Mouse (Mus musculus) embryonic facial prominence, embryonic 14.5 days (tissue): Measurements from ENCODE around the gene Rpl32. TPM values are rescaled to one million over a fixed set of nuclear protein-coding genes. Genes with fewer than 3 reads are reported as not detected.

Experiments
- ATAC-seq: fragments of 200-750 bp; cut with Nextera tagmentation; 2 replicates; pipeline ENCODE4 v1.8.0; 2017; ENCODE audit warnings: low read depth, moderate number of reproducible peaks, moderate TSS enrichment
- DNase-seq: peaks from one replicate; pipeline ENCODE4 v3.0.0-alpha.2; 2015; ENCODE audit warnings: low spot score
- H3K27ac ChIP-seq: fragments of 300-500 bp; sonication (generic); replicated peaks from 2 replicates; pipeline ENCODE4 v1.5.1; 2014; ENCODE audit warnings: low read depth, mild to moderate bottlenecking, low read length, moderate library complexity
- H3K27me3 ChIP-seq: fragments of 300-500 bp; sonication (generic); replicated peaks from 2 replicates; pipeline ENCODE4 v1.6.1; 2014; ENCODE audit warnings: low read length; ENCODE audit not compliant: control insufficient read depth, insufficient read depth
- H3K36me3 ChIP-seq: fragments of 300-500 bp; sonication (generic); 2 replicates; pipeline ENCODE4 v1.6.1; 2014; ENCODE audit warnings: low read length, mixed read lengths; ENCODE audit not compliant: control insufficient read depth, insufficient read depth
- H3K4me1 ChIP-seq: fragments of 300-500 bp; sonication (generic); 2 replicates; pipeline ENCODE4 v1.6.1; 2014; ENCODE audit warnings: antibody characterized with exemption, low read length; ENCODE audit not compliant: control insufficient read depth, insufficient read depth
- H3K4me2 ChIP-seq: fragments of 300-500 bp; sonication (generic); 2 replicates; pipeline ENCODE4 v1.6.1; 2014; ENCODE audit warnings: low read depth, mild to moderate bottlenecking, low read length, moderate library complexity, mixed read lengths
- H3K4me3 ChIP-seq: fragments of 300-500 bp; sonication (generic); 2 replicates; pipeline ENCODE4 v1.5.1; 2014; ENCODE audit warnings: low read depth, mild to moderate bottlenecking, low read length
- H3K9ac ChIP-seq: fragments of 300-500 bp; sonication (generic); 2 replicates; pipeline ENCODE4 v1.6.1; 2014; ENCODE audit warnings: low read depth, mild to moderate bottlenecking, low read length, moderate library complexity, mixed read lengths
- H3K9me3 ChIP-seq: fragments of 300-500 bp; sonication (generic); 2 replicates; pipeline ENCODE4 v1.6.1; 2016; ENCODE audit warnings: low read length; ENCODE audit not compliant: control insufficient read depth
- WGBS: fragments of 180-500 bp; shearing (Covaris S2); extraction: QIAGEN DNeasy Blood & Tissue Kit; methylation state at CpG from one replicate; pipeline ENCODE4 v1.1.7; 2014; 5-methylcytosine and 5-hydroxymethylcytosine counted together
- polyA plus RNA-seq: library from polyadenylated mRNA; unstranded; fragments of >200 nt; fragmentation: Nextera tagmentation; extraction: Ambion mirVana; gene quantifications from 2 replicates; pipeline ENCODE4 v1.2.1, GENCODE M21; 2014

Rpl32 gene
- polyA plus RNA-seq: 2,245 and 2,432 TPM in 2 replicates

- Histone ChIP-seq H3K27ac (peak within 1 kb of the TSS; percentile 96), H3K4me2 (peak within 1 kb of the TSS; percentile 72), H3K36me3 (peaks cover 37% of the 10 kb centered on the region), H3K4me3 (peak within 1 kb of the TSS; percentile 97), H3K4me1 (peaks cover 11% of the 10 kb centered on the region), H3K27me3 (no peaks in the 10 kb centered on the region), H3K9ac (peak within 1 kb of the TSS; percentile 100), H3K9me3 (no peaks in the 10 kb centered on the region)
- DNase-seq: peak; percentile 97
- peak; percentile 90 for ATAC-seq
- under 1% methylated on average over 46 of the region's 47 CpGs for WGBS
Observed at GRCm38 (mm10) chr6:115808488-115809231, at the start of gene Rpl32. Gene Rpl32, minus strand, starts transcription at chr6:115808747.

- no peak for ATAC-seq
- no peaks in the 10 kb centered on the region for H3K9me3 ChIP-seq
- H3K27me3 ChIP-seq: no peaks in the 10 kb centered on the region
- DNase-seq: no peak
- H3K27ac ChIP-seq: peak overlapping the region; percentile 34; the same call in 1 of the 2 replicates
- H3K4me1 ChIP-seq: peaks cover 14% of the 10 kb centered on the region
- no peak overlapping the region for H3K4me2 ChIP-seq
- 62% methylated on average over 4 of the region's 4 CpGs for WGBS
- H3K36me3 ChIP-seq: no peaks in the 10 kb centered on the region
- no peak overlapping the region for H3K9ac ChIP-seq
- H3K4me3 ChIP-seq: no peak overlapping the region
Observed at GRCm38 (mm10) chr6:115856361-115856745, 47.8 kb upstream of the Rpl32 start.

DNA sequence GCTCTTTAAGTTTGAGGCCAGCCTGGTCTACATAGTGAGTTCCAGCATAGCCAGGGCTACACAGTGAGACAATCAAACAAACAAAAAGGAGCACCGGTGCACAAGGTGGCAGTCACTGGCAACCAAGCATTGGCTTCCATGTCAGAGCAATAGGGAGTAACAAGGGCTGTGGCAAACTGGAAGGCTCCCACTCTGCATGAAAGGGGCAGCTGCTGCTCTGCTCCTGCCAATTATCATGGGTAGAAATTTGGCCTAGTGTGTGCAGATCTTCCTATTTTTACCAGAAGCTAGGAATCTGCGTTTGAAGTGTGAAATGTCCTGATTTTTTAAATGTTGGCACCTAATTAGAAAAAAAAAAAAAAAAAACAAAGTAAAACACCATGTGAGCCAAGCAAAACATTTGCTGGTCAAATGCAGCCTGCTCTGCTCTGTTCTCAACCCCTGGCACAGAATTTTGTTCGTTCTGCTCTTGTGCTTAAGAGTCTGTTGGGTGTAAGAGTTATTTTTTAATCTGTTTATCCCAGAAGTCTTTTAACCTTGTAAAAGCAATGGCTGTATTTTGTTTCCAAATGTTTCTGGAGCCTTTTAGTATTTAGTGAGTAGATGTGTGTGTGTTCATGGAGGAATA, 47.3 kb upstream of the Rpl32 start:
- no peak for ATAC-seq
- WGBS: 75% methylated on average over 3 of the region's 3 CpGs
- no peak overlapping the region for H3K9ac ChIP-seq
- no peaks in the 10 kb centered on the region for H3K27me3 ChIP-seq
- H3K27ac ChIP-seq: peak overlapping the region; percentile 34; the same call in 1 of the 2 replicates
- no peak overlapping the region for H3K4me3 ChIP-seq
- no peaks in the 10 kb centered on the region for H3K9me3 ChIP-seq
- H3K36me3 ChIP-seq: no peaks in the 10 kb centered on the region
- peaks cover 14% of the 10 kb centered on the region for H3K4me1 ChIP-seq
- no peak overlapping the region for H3K4me2 ChIP-seq
- DNase-seq: no peak

DNA sequence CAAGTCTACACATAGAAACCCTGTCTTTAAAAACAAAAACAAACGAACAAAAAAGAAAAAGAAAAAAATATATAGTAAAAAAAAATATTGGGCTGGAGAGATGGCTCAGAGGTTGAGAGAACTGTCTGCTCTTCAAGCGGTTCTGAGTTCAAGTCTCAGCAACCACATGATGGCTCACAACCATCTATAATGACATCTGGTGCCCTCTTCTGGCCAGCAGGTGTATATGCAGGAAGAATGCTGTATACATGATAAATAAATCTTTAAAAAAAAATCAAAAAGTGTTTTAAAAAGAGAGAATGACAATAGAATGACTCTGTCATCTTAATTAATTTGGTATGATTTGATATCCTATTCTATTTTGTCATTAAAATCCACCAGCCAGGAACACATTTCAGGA, 45.9 kb upstream of the Rpl32 start:
- H3K27me3 ChIP-seq: no peaks in the 10 kb centered on the region
- H3K4me3 ChIP-seq: no peak overlapping the region
- H3K9me3 ChIP-seq: no peaks in the 10 kb centered on the region
- no peak overlapping the region for H3K4me2 ChIP-seq
- peaks cover 14% of the 10 kb centered on the region for H3K4me1 ChIP-seq
- WGBS: 67% methylated on average over 2 of the region's 2 CpGs
- H3K27ac ChIP-seq: peak overlapping the region; percentile 85; the same call in 1 of the 2 replicates
- DNase-seq (no peak), ATAC-seq (no peak)
- H3K9ac ChIP-seq: no peak overlapping the region
- H3K36me3 ChIP-seq: 0 out of 2 replicates have a peak, but pooled peaks cover 7% of the 10 kb centered on the region

DNA sequence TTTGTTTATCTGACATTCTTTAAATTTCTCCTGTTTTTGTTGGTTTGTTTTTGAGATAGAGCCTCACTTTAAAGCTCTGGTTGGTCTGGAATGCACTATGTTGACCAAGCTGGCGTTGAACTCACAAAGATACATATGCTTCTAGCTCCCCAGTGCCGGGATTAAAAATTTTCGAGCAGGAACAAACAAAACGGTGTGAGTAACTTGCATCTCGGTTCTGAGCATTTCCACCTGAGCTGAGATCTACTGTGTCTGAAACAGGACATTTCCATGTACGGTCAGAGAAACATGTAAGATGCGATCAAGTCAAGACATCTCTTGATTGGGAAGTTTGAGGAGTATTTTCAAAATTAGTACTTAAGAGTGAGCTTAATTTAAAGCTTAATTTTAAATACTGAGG, 45.4 kb upstream of the Rpl32 start:
- Histone ChIP-seq H3K4me2 (peak overlapping the region; percentile 62), H3K4me3 (peak overlapping the region; percentile 63), H3K27ac (peak overlapping the region; percentile 85), H3K9me3 (no peaks in the 10 kb centered on the region), H3K4me1 (peaks cover 14% of the 10 kb centered on the region), H3K36me3 (peaks cover 7% of the 10 kb centered on the region; the same call in 1 of the 2 replicates), H3K9ac (peak overlapping the region; percentile 66), H3K27me3 (no peaks in the 10 kb centered on the region)
- ATAC-seq (no peak), DNase-seq (no peak)
- 40% methylated on average over 7 of the region's 7 CpGs for WGBS

GRCm38 (mm10) chr6:115853091-115853813, 44.7 kb upstream of the Rpl32 start, which contains the start of the genes Mbd4 and Ift122:
Gene Mbd4, minus strand, starts transcription at chr6:115853371.
Gene Ift122, plus strand, starts transcription at chr6:115853470.
- peak; percentile 98 for ATAC-seq
- H3K4me2 ChIP-seq: peak within 1 kb of the TSS; percentile 76
- under 1% methylated on average over 46 of the region's 51 CpGs for WGBS
- peak within 1 kb of the TSS; percentile 63 for H3K4me3 ChIP-seq
- peak within 1 kb of the TSS; percentile 85 for H3K27ac ChIP-seq
- no peaks in the 10 kb centered on the region for H3K27me3 ChIP-seq
- peaks cover 14% of the 10 kb centered on the region for H3K36me3 ChIP-seq
- peaks cover 14% of the 10 kb centered on the region for H3K4me1 ChIP-seq
- H3K9ac ChIP-seq: peak within 1 kb of the TSS; percentile 73
- DNase-seq: peak; percentile 100
- H3K9me3 ChIP-seq: no peaks in the 10 kb centered on the region

DNA sequence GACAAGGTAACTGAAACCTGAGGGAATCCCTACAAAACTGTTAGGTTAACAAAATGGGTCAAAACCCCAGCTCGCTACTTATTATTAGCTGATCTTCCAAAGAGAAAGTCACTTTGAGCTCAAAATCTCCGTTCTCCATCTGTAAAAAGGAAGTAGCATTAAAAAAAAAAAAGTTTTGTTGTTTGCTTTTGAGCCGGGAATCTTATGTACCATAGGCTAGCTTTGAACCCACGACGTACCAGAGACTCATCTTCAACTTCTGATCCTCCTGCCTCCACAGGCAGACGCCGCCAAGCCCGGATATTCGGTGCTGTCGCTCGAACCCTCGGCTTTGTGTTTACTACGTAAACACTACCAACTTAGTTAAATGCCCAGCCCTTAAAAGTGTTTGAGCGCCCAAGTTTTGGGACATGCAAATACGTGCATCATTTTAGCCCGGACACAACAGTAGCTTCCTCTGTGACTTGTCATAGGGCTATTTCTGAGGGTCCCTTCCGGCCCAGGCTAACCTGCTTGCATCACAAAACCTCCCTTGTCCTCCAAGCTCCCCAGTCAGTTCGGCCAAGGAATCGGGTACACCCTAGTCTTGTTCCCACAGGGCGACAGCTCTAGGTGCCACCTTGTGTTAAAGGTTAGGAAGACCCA, 44.0 kb upstream of the Rpl32 start:
- H3K9me3 ChIP-seq: no peaks in the 10 kb centered on the region
- H3K27me3 ChIP-seq: no peaks in the 10 kb centered on the region
- peak overlapping the region; percentile 63 for H3K4me3 ChIP-seq
- peak overlapping the region; percentile 76 for H3K4me2 ChIP-seq
- DNase-seq (no peak), ATAC-seq (no peak)
- 5% methylated on average over 20 of the region's 20 CpGs for WGBS
- peak overlapping the region; percentile 85 for H3K27ac ChIP-seq
- H3K4me1 ChIP-seq: peaks cover 14% of the 10 kb centered on the region
- peak overlapping the region; percentile 73 for H3K9ac ChIP-seq
- H3K36me3 ChIP-seq: peaks cover 15% of the 10 kb centered on the region
